In genomic region chr5:134901012-134901643, GRCm38 (mm10) we compare ENCODE assay signal across 9 mouse cellular contexts. TPM values are rescaled to one million over a fixed set of nuclear protein-coding genes. Genes with fewer than 3 reads are reported as not detected.
DNase-seq lines count a peak whose midpoint lies in the region; ATAC-seq and TF ChIP-seq lines count a peak whose summit lies in the region.
"Had no signal": no experiment of that assay in that cellular context is flagged by ENCODE, and none has a peak within 500 bp of the region (broad histone marks: within the 10 kb centered on the region; RNA-seq: fewer than 3 reads in every experiment).

No protein-coding gene starts in this region.

- H3K27me3 ChIP-seq in E14TG2a.4 (ENCODE audit: insufficient read depth, low read length) = peaks cover 7% of the 10 kb centered on the region; the same call in 1 of the 2 replicates
- H3K27me3 ChIP-seq in hindbrain, embryonic 13.5 days = no peaks in the 10 kb centered on the region
- H3K27me3 ChIP-seq in midbrain, embryonic 16.5 days (ENCODE audit: control insufficient read depth, insufficient read depth, low read depth, low read length) = no peaks in the 10 kb centered on the region

- peak; percentile 30 for DNase-seq in gastrocnemius, adult 18-20 months (ENCODE audit: low spot score)
- no peak for DNase-seq in gastrocnemius, adult 8-10 months (ENCODE audit: low spot score in 2 of 2)
- DNase-seq in cerebellum, postnatal 10 days = peak; percentile 75
- peak; percentile 13 for DNase-seq in layer of hippocampus, adult 9-11 months

- no peak overlapping the region for H3K4me2 ChIP-seq in hindbrain, embryonic 13.5 days
- H3K4me2 ChIP-seq in midbrain, embryonic 16.5 days (ENCODE audit: low read length) = no peak overlapping the region
- H3K4me2 ChIP-seq: heart, embryonic 15.5 days had no signal

- H3K27ac ChIP-seq in hindbrain, embryonic 13.5 days = 0 out of 2 replicates have a peak overlapping the region, but pooled peaks have one; percentile 19
- no peak overlapping the region for H3K27ac ChIP-seq in midbrain, embryonic 16.5 days (ENCODE audit: low read length)
- H3K27ac ChIP-seq: heart, embryonic 15.5 days had no signal

- no peaks in the 10 kb centered on the region for H3K9me3 ChIP-seq in E14TG2a.4 (ENCODE audit: low read length)
- no peaks in the 10 kb centered on the region for H3K9me3 ChIP-seq in hindbrain, embryonic 13.5 days
- H3K9me3 ChIP-seq in midbrain, embryonic 16.5 days (replicated peaks; ENCODE audit: control insufficient read depth, low read length, poor library complexity, severe bottlenecking) = no peaks in the 10 kb centered on the region
- H3K9me3 ChIP-seq: heart, embryonic 15.5 days had no signal

- whole genome bisulfite sequencing in hindbrain, embryonic 13.5 days = 42% methylated on average over 12 of the region's 12 CpGs
- 44% methylated on average over 12 of the region's 12 CpGs for WGBS in midbrain, embryonic 16.5 days

- peaks cover 20% of the 10 kb centered on the region for H3K4me1 ChIP-seq in E14TG2a.4 (replicated peaks; ENCODE audit: low read depth, low read length)
- H3K4me1 ChIP-seq in hindbrain, embryonic 13.5 days (replicated peaks) = peaks cover 6% of the 10 kb centered on the region; the same call in 1 of the 2 replicates
- H3K4me1 ChIP-seq in midbrain, embryonic 16.5 days (ENCODE audit: control insufficient read depth, insufficient read depth, low read length) = peaks cover 2% of the 10 kb centered on the region; the same call in 1 of the 2 replicates

- no peak overlapping the region for H3K9ac ChIP-seq in hindbrain, embryonic 13.5 days
- no peak overlapping the region for H3K9ac ChIP-seq in midbrain, embryonic 16.5 days (ENCODE audit: low read depth, low read length)
- H3K9ac ChIP-seq: heart, embryonic 15.5 days had no signal

- TF ChIP-seq CTCF in E14TG2a.4 (conservative IDR thresholded peaks at IDR 0.05; ENCODE audit: low read length) = peak; percentile 38

- ATAC-seq in hindbrain, embryonic 13.5 days (ENCODE audit: low FRiP score) = no peak
- peak; percentile 68 for ATAC-seq in midbrain, embryonic 16.5 days
- ATAC-seq in CD4-positive, CD25-positive, alpha-beta regulatory T cell, adult 4 months = no peak

- H3K4me3 ChIP-seq in E14TG2a.4 (replicated peaks; ENCODE audit: low read length) = no peak overlapping the region
- H3K4me3 ChIP-seq in hindbrain, embryonic 13.5 days = no peak overlapping the region
- no peak overlapping the region for H3K4me3 ChIP-seq in midbrain, embryonic 16.5 days (ENCODE audit: low read depth, low read length)
- H3K4me3 ChIP-seq: heart, embryonic 15.5 days had no signal

- no peaks in the 10 kb centered on the region for H3K36me3 ChIP-seq in E14TG2a.4 (ENCODE audit: insufficient read depth, low read length)
- H3K36me3 ChIP-seq in hindbrain, embryonic 13.5 days = no peaks in the 10 kb centered on the region
- H3K36me3 ChIP-seq in midbrain, embryonic 16.5 days (ENCODE audit: control insufficient read depth, insufficient read depth, low read length) = no peaks in the 10 kb centered on the region
- H3K36me3 ChIP-seq: heart, embryonic 15.5 days had no signal

RNA-seq across cellular contexts. Expression of gene Tmem270, which starts 5.4 kb away (rescaled TPM):
- not detected for total RNA-seq in gastrocnemius, adult 18-20 months (2021)
- total RNA-seq in gastrocnemius, adult 8-10 months (2022) = not detected
- not detected in 2 replicates for polyA plus RNA-seq in hindbrain, embryonic 13.5 days (2015; fragmentation: Nextera tagmentation; extraction: Ambion mirVana)
- polyA plus RNA-seq in midbrain, embryonic 16.5 days (2015; fragmentation: Nextera tagmentation; extraction: Ambion mirVana) = not detected in 2 replicates
- polyA plus RNA-seq in CD4-positive, CD25-positive, alpha-beta regulatory T cell, adult 4 months (2017; shearing (Covaris generic)) = not detected
- polyA plus RNA-seq: heart, embryonic 15.5 days had no signal

RNA-seq across cellular contexts. Expression of gene Cldn13, which starts 14.2 kb away (rescaled TPM):
- not detected for total RNA-seq in gastrocnemius, adult 18-20 months (2021)
- total RNA-seq in gastrocnemius, adult 8-10 months (2022) = not detected
- polyA plus RNA-seq in hindbrain, embryonic 13.5 days (2015; fragmentation: Nextera tagmentation; extraction: Ambion mirVana) = 0.31 TPM in 1 of 2 replicates, not detected in the other
- polyA plus RNA-seq in midbrain, embryonic 16.5 days (2015; fragmentation: Nextera tagmentation; extraction: Ambion mirVana) = not detected in 2 replicates
- not detected for polyA plus RNA-seq in CD4-positive, CD25-positive, alpha-beta regulatory T cell, adult 4 months (2017; shearing (Covaris generic))

RNA-seq across cellular contexts. Expression of gene Mettl27, which starts 31.0 kb away (rescaled TPM):
- total RNA-seq in gastrocnemius, adult 18-20 months (2021) = 1 to 10 TPM; 4.2 to 5.6 TPM
- total RNA-seq in gastrocnemius, adult 8-10 months (2022) = 1 to 10 TPM; 3.8 to 6.1 (median 4.4) TPM
- 5.4 and 6.7 TPM in 2 replicates for polyA plus RNA-seq in hindbrain, embryonic 13.5 days (2015; fragmentation: Nextera tagmentation; extraction: Ambion mirVana)
- polyA plus RNA-seq in midbrain, embryonic 16.5 days (2015; fragmentation: Nextera tagmentation; extraction: Ambion mirVana) = 6.4 and 6.6 TPM in 2 replicates
- 10 to 100 TPM; 11.4 to 16.7 TPM for polyA plus RNA-seq in CD4-positive, CD25-positive, alpha-beta regulatory T cell, adult 4 months (2017; shearing (Covaris generic))

RNA-seq across cellular contexts. Expression of gene Cldn4, which starts 45.6 kb away (rescaled TPM):
- not detected for total RNA-seq in gastrocnemius, adult 18-20 months (2021)
- total RNA-seq in gastrocnemius, adult 8-10 months (2022) = not detected
- not detected in 2 replicates for polyA plus RNA-seq in hindbrain, embryonic 13.5 days (2015; fragmentation: Nextera tagmentation; extraction: Ambion mirVana)
- polyA plus RNA-seq in midbrain, embryonic 16.5 days (2015; fragmentation: Nextera tagmentation; extraction: Ambion mirVana) = not detected in 2 replicates
- polyA plus RNA-seq in CD4-positive, CD25-positive, alpha-beta regulatory T cell, adult 4 months (2017; shearing (Covaris generic)) = under 1 TPM in 1 of 2 experiments, not detected in 1; 0.40 TPM

Comparison
In these comparisons a context has a peak if more than half of its experiments do, and no peak if none do; other contexts are left out.
1. DNase-seq: peak in gastrocnemius, adult 18-20 months (single experiment), cerebellum, postnatal 10 days (2 of 2) and layer of hippocampus, adult 9-11 months (single experiment); none in gastrocnemius, adult 8-10 months (0 of 2).